Mouse (Mus musculus): Measurements from ENCODE around the gene Gxylt1. TPM values are rescaled to one million over a fixed set of nuclear protein-coding genes. Genes with fewer than 3 reads are reported as not detected.
"Not testable (repeated sequence)": the region's sequence is repeated elsewhere in the genome, so short reads cannot be mapped to it uniquely, and the experiment has no call there.

Gxylt1 gene
- total RNA-seq (2021), result 10 to 100 TPM; 11.0 to 11.4 TPM

GRCm38 (mm10) chr15:93274679-93275583, at the start of gene Gxylt1:
Gene Gxylt1 (minus strand): TSS chr15:93275179.
- peak; percentile 100 for DNase-seq

- no peak for DNase-seq
Observed at GRCm38 (mm10) chr15:93318781-93319180, 43.8 kb upstream of the Gxylt1 start.

GRCm38 (mm10) chr15:93310304-93310703, 35.3 kb upstream of the Gxylt1 start:
- not testable (repeated sequence) for DNase-seq

GRCm38 (mm10) chr15:93298197-93298596, 23.2 kb upstream of the Gxylt1 start:
- no peak for DNase-seq

GRCm38 (mm10) chr15:93294483-93294882, 19.5 kb upstream of the Gxylt1 start:
- DNase-seq, result no peak

GRCm38 (mm10) chr15:93288321-93288720, 13.3 kb upstream of the Gxylt1 start:
- no peak for DNase-seq

GRCm38 (mm10) chr15:93287628-93288027, 12.6 kb upstream of the Gxylt1 start:
- no peak for DNase-seq

- DNase-seq, result no peak
Observed at GRCm38 (mm10) chr15:93285244-93285643, 10.3 kb upstream of the Gxylt1 start.

- no peak for DNase-seq
Observed at GRCm38 (mm10) chr15:93284326-93284725, 9.3 kb upstream of the Gxylt1 start.

- no peak for DNase-seq
Observed at GRCm38 (mm10) chr15:93283349-93283748, 8.4 kb upstream of the Gxylt1 start.

GRCm38 (mm10) chr15:93276276-93276675, 1.3 kb upstream of the Gxylt1 start:
- DNase-seq, result no peak

GRCm38 (mm10) chr15:93275623-93276022, 644 bp upstream of the Gxylt1 start:
- peak in 1 of 2 experiments; percentile 48 for DNase-seq

GRCm38 (mm10) chr15:93273788-93274678, 946 bp downstream of the Gxylt1 start:
- no peak for DNase-seq

GRCm38 (mm10) chr15:93272948-93273347, 2.0 kb downstream of the Gxylt1 start:
- DNase-seq, result no peak

GRCm38 (mm10) chr15:93270289-93270855, 4.6 kb downstream of the Gxylt1 start:
- DNase-seq, result no peak

GRCm38 (mm10) chr15:93269572-93269971, 5.4 kb downstream of the Gxylt1 start:
- no peak for DNase-seq

- no peak for DNase-seq
Observed at GRCm38 (mm10) chr15:93268001-93268400, 7.0 kb downstream of the Gxylt1 start.

- DNase-seq, result no peak
Observed at GRCm38 (mm10) chr15:93267479-93267878, 7.5 kb downstream of the Gxylt1 start.

- no peak for DNase-seq
Observed at GRCm38 (mm10) chr15:93266361-93266760, 8.6 kb downstream of the Gxylt1 start.

- DNase-seq, result peak in 1 of 2 experiments; percentile 50
Observed at GRCm38 (mm10) chr15:93265728-93266127, 9.3 kb downstream of the Gxylt1 start.

- DNase-seq, result no peak
Observed at GRCm38 (mm10) chr15:93265231-93265630, 9.7 kb downstream of the Gxylt1 start.

- DNase-seq, result no peak
Observed at GRCm38 (mm10) chr15:93264221-93264620, 10.8 kb downstream of the Gxylt1 start.

GRCm38 (mm10) chr15:93263566-93263965, 11.4 kb downstream of the Gxylt1 start:
- DNase-seq, result no peak
